Mouse (Mus musculus) mouse trophoblast stem cell (cell line): Measurements from ENCODE around the gene Rps8.

Experiments used
- in situ Hi-C, 2 experiments: fragments of 300-500 bp; cut with MseI, MboI; formaldehyde crosslinking; loops; 2 replicates in 1 of 2; 3 replicates in 1 of 2; pipeline ENCODE4 v1.15.1; 2025

Rps8 gene

GRCm38 (mm10) chr4:117148815-117149214 is 7.2 kb downstream of the Rps8 start:
- in situ Hi-C loops: no loop called here

GRCm38 (mm10) chr4:117148047-117148713 is 7.9 kb downstream of the Rps8 start:
- in situ Hi-C loops: no loop called here

- in situ Hi-C loops: no loop called here
Measured at GRCm38 (mm10) chr4:117146176-117146575, 9.9 kb downstream of the Rps8 start.

GRCm38 (mm10) chr4:117145248-117145647 is 10.8 kb downstream of the Rps8 start:
- in situ Hi-C loops: no loop called here

GRCm38 (mm10) chr4:117143023-117143422 is 13.0 kb downstream of the Rps8 start:
- in situ Hi-C loops: loop anchor here in 1 of 2 experiments (5.0 kb wide), 1 partner anchor 41 kb away; no protein-coding TSS in a partner anchor

GRCm38 (mm10) chr4:117140613-117141012 is 15.4 kb downstream of the Rps8 start:
- in situ Hi-C loops: loop anchor here in 1 of 2 experiments (5.0 kb wide), 1 partner anchor 38 kb away; no protein-coding TSS in a partner anchor

- in situ Hi-C loops: loop anchor here in 1 of 2 experiments (5.0 kb wide), 1 partner anchor 37 kb away; no protein-coding TSS in a partner anchor
Measured at GRCm38 (mm10) chr4:117139217-117139612, 16.8 kb downstream of the Rps8 start.

GRCm38 (mm10) chr4:117138295-117139216 is 17.5 kb downstream of the Rps8 start:
- in situ Hi-C loops: loop anchor here in 1 of 2 experiments (5.0 kb wide), 1 partner anchor 36 kb away; no protein-coding TSS in a partner anchor

- in situ Hi-C loops: loop anchor here in 1 of 2 experiments (5.0 kb wide), 1 partner anchor 34 kb away; no protein-coding TSS in a partner anchor
Measured at GRCm38 (mm10) chr4:117136034-117136433, 20.0 kb downstream of the Rps8 start.

GRCm38 (mm10) chr4:117134601-117134995 is 21.4 kb downstream of the Rps8 start:
- in situ Hi-C loops: no loop called here

- in situ Hi-C loops: no loop called here
Measured at GRCm38 (mm10) chr4:117133817-117134600, 22.0 kb downstream of the Rps8 start, which contains the start of gene Plk3. Gene Plk3, minus strand, starts transcription at chr4:117133963.

GRCm38 (mm10) chr4:117133366-117133796 is 22.7 kb downstream of the Rps8 start:
- in situ Hi-C loops: no loop called here

GRCm38 (mm10) chr4:117132794-117133143 is 23.3 kb downstream of the Rps8 start:
- in situ Hi-C loops: no loop called here

- in situ Hi-C loops: no loop called here
Measured at GRCm38 (mm10) chr4:117131890-117132793, 23.9 kb downstream of the Rps8 start.

GRCm38 (mm10) chr4:117131198-117131597 is 24.8 kb downstream of the Rps8 start:
- in situ Hi-C loops: no loop called here

- in situ Hi-C loops: no loop called here
Measured at GRCm38 (mm10) chr4:117130790-117131189, 25.3 kb downstream of the Rps8 start.

GRCm38 (mm10) chr4:117127991-117128686 is 27.9 kb downstream of the Rps8 start:
- in situ Hi-C loops: no loop called here

- in situ Hi-C loops: no loop called here
Measured at GRCm38 (mm10) chr4:117126675-117127290, 29.3 kb downstream of the Rps8 start, which contains the start of gene Tctex1d4. Gene Tctex1d4, plus strand, starts transcription at chr4:117126794.
